Mouse (Mus musculus) liver, embryonic 14.5 days (tissue): Measurements from ENCODE around the gene Dph1.

Experiments used
- CTCF ChIP-seq: IDR thresholded peaks from 2 replicates; pipeline ENCODE4 v1.5.1; 2016; ENCODE audit warnings: antibody characterized with exemption, low read depth, control low read depth
- EP300 ChIP-seq: IDR thresholded peaks from 2 replicates; pipeline ENCODE4 v1.6.1; 2016; ENCODE audit warnings: antibody characterized with exemption, low read depth

DNA sequence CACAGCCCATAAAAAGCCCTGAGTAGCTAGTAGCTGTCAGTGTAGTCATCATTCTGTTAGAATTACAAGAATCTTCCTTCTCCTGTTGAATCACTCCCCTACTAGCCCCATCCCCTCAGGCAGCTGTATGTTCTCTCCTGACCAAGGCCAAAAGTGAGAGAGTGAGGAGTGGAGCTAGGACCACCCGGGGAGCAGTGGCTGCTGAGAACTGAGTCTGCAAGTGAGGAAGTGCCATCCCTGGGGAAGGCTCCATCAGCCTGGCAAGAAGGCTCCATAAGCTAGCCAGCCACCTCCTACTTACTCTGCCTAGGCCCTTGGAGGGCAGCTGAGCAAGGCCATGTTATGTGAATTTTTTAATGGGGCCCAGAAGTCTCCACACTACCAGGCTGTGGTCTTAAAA, 49.1 kb downstream of the Dph1 start:
- no peak for TF ChIP-seq EP300
- no peak for TF ChIP-seq CTCF
